Mouse (Mus musculus) megakaryocyte, embryonic 14.5 days (primary cell): ENCODE measurements at regions not wholly inside any gene's neighbourhood (a gene's known extent, or its start where the extent isn't known, plus 50 kb on each side); places are given as distances from the start of the nearest gene placed in this dataset.

Source experiments
- H3K27me3 ChIP-seq: replicated peaks from 2 replicates; pipeline ENCODE3; 2012; ENCODE audit warnings: inconsistent platforms
- H3K36me3 ChIP-seq: replicated peaks from 2 replicates; pipeline ENCODE3; 2012; ENCODE audit warnings: low read length, inconsistent platforms, mixed read lengths
- H3K4me1 ChIP-seq: 2 replicates; pipeline ENCODE4 v1.6.1; 2012; ENCODE audit warnings: inconsistent platforms
- H3K4me3 ChIP-seq: replicated peaks from 2 replicates; pipeline ENCODE3; 2012; ENCODE audit warnings: moderate library complexity, mild to moderate bottlenecking, inconsistent platforms
- H3K9me3 ChIP-seq: 2 replicates; pipeline ENCODE4 v1.6.1; 2012; ENCODE audit warnings: inconsistent platforms
- FLI1 ChIP-seq: IDR thresholded peaks from 2 replicates; pipeline ENCODE4 v1.6.1; 2012; ENCODE audit warnings: low read length, inconsistent platforms, mixed read lengths
- GATA1 ChIP-seq: IDR thresholded peaks from 3 replicates; pipeline ENCODE4 v1.6.1; 2012; ENCODE audit warnings: mixed read lengths, low read length, inconsistent platforms, borderline replicate concordance

GRCm38 (mm10) chr3:131769976-131770375, 205.4 kb downstream of the Papss1 start:
- no peak overlapping the region for H3K4me3 ChIP-seq
- peaks cover 3% of the 10 kb centered on the region; the same call in 1 of the 2 replicates for H3K9me3 ChIP-seq
- TF ChIP-seq FLI1 (no peak), GATA1 (no peak)
- no peaks in the 10 kb centered on the region for H3K4me1 ChIP-seq
- no peaks in the 10 kb centered on the region for H3K36me3 ChIP-seq
- H3K27me3 ChIP-seq, result no peaks in the 10 kb centered on the region

GRCm38 (mm10) chr3:131770486-131770885, 205.9 kb downstream of the Papss1 start:
- Histone ChIP-seq H3K36me3 (no peaks in the 10 kb centered on the region), H3K27me3 (no peaks in the 10 kb centered on the region), H3K9me3 (peaks cover 3% of the 10 kb centered on the region; the same call in 1 of the 2 replicates), H3K4me1 (no peaks in the 10 kb centered on the region), H3K4me3 (no peak overlapping the region)
- no peak for TF ChIP-seq GATA1
- TF ChIP-seq FLI1, result no peak

- H3K27me3 ChIP-seq, result no peaks in the 10 kb centered on the region
Measured at GRCm38 (mm10) chr3:131771863-131772546, 207.4 kb downstream of the Papss1 start.

GRCm38 (mm10) chr3:131772593-131772992, 208.0 kb downstream of the Papss1 start:
- Histone ChIP-seq H3K4me1 (no peaks in the 10 kb centered on the region), H3K27me3 (no peaks in the 10 kb centered on the region), H3K9me3 (peaks cover 3% of the 10 kb centered on the region; the same call in 1 of the 2 replicates), H3K4me3 (no peak overlapping the region), H3K36me3 (no peaks in the 10 kb centered on the region)
- no peak for TF ChIP-seq GATA1
- no peak for TF ChIP-seq FLI1

More at GRCm38 (mm10) chr3:131771863-131772546, 207.4 kb downstream of the Papss1 start:
- Histone ChIP-seq H3K4me1 (no peaks in the 10 kb centered on the region), H3K9me3 (peaks cover 3% of the 10 kb centered on the region; the same call in 1 of the 2 replicates), H3K4me3 (no peak overlapping the region), H3K36me3 (no peaks in the 10 kb centered on the region)
- TF ChIP-seq FLI1 (no peak), GATA1 (no peak)

GRCm38 (mm10) chr3:131775431-131775830, 210.9 kb downstream of the Papss1 start:
- TF ChIP-seq GATA1, result no peak
- no peak for TF ChIP-seq FLI1
- H3K4me1 ChIP-seq, result no peaks in the 10 kb centered on the region
- peaks cover 3% of the 10 kb centered on the region; the same call in 1 of the 2 replicates for H3K9me3 ChIP-seq
- no peak overlapping the region for H3K4me3 ChIP-seq
- H3K27me3 ChIP-seq, result no peaks in the 10 kb centered on the region
- H3K36me3 ChIP-seq, result no peaks in the 10 kb centered on the region

- no peak for TF ChIP-seq FLI1
- no peak for TF ChIP-seq GATA1
- Histone ChIP-seq H3K27me3 (no peaks in the 10 kb centered on the region), H3K9me3 (peaks cover 3% of the 10 kb centered on the region; the same call in 1 of the 2 replicates), H3K4me1 (no peaks in the 10 kb centered on the region), H3K36me3 (no peaks in the 10 kb centered on the region), H3K4me3 (no peak overlapping the region)
Measured at GRCm38 (mm10) chr3:131776650-131777049, 212.1 kb downstream of the Papss1 start.

GRCm38 (mm10) chr3:131779803-131780202, 215.2 kb downstream of the Papss1 start:
- Histone ChIP-seq H3K4me1 (no peaks in the 10 kb centered on the region), H3K9me3 (peaks cover 10% of the 10 kb centered on the region), H3K27me3 (no peaks in the 10 kb centered on the region), H3K36me3 (no peaks in the 10 kb centered on the region), H3K4me3 (no peak overlapping the region)
- TF ChIP-seq FLI1, result no peak

- no peaks in the 10 kb centered on the region for H3K27me3 ChIP-seq
- peaks cover 10% of the 10 kb centered on the region for H3K9me3 ChIP-seq
- no peaks in the 10 kb centered on the region for H3K36me3 ChIP-seq
- TF ChIP-seq GATA1, result no peak
- no peak for TF ChIP-seq FLI1
- H3K4me3 ChIP-seq, result no peak overlapping the region
- H3K4me1 ChIP-seq, result no peaks in the 10 kb centered on the region
Measured at GRCm38 (mm10) chr3:131785524-131785923, 221.0 kb downstream of the Papss1 start.

GRCm38 (mm10) chr3:131788321-131788720, 223.8 kb downstream of the Papss1 start:
- no peaks in the 10 kb centered on the region for H3K36me3 ChIP-seq
- no peaks in the 10 kb centered on the region for H3K27me3 ChIP-seq
- no peaks in the 10 kb centered on the region for H3K4me1 ChIP-seq
- TF ChIP-seq GATA1 (no peak), FLI1 (no peak)
- no peak overlapping the region for H3K4me3 ChIP-seq
- H3K9me3 ChIP-seq, result no peaks in the 10 kb centered on the region

GRCm38 (mm10) chr3:131789177-131789576, 224.6 kb downstream of the Papss1 start:
- Histone ChIP-seq H3K36me3 (no peaks in the 10 kb centered on the region), H3K9me3 (no peaks in the 10 kb centered on the region), H3K4me1 (no peaks in the 10 kb centered on the region), H3K27me3 (no peaks in the 10 kb centered on the region), H3K4me3 (no peak overlapping the region)
- TF ChIP-seq GATA1 (no peak), FLI1 (no peak)
